In the genomic region with DNA sequence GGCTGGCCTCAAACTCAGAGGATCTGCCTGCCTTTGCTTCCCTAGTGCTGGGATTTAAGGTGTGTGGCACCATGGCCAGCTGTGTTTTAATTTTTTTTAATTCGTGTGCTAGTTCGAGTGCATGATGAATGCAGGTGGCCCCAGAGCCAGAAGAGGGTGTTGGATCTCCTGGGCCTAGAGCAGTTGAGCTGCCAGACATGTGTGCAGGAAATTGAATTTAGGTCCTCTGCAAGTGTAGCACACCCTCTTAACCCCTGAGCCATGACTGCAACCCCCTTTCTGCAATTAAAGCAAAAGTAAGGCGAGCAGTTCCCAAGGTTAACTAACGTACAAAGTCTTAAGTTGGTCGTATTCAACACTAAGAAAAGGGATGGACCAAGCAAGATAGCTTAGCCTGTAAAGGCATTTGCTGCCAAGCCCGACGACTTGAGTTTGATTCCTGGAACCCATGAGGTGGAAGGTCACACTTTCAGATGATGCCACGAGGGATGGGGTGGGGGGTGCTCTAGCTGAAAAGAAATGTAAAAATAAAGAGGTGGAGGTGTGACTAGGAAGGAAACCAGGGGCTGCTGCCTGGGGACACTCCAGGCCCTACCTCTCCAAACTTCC, we compare ENCODE assay signal across 8 mouse cellular contexts. TPM values are rescaled to one million over a fixed set of nuclear protein-coding genes. Genes with fewer than 3 reads are reported as not detected.
A peak's percentile ranks its signal among the peaks of the same experiment; 100 is the strongest.
DNase-seq lines count a peak whose midpoint lies in the region; ATAC-seq and TF ChIP-seq lines count a peak whose summit lies in the region.

No protein-coding gene starts in this region.

- peaks cover 29% of the 10 kb centered on the region for H3K4me1 ChIP-seq in erythroblast, embryonic 14.5 days (ENCODE audit: control insufficient read depth)
- H3K4me1 ChIP-seq in E14TG2a.4 (replicated peaks; ENCODE audit: low read depth, low read length) = peaks cover 81% of the 10 kb centered on the region
- peaks cover 64% of the 10 kb centered on the region for H3K4me1 ChIP-seq in hindbrain, embryonic 10.5 days (replicated peaks)
- H3K4me1 ChIP-seq in megakaryocyte, embryonic 14.5 days = peaks cover 19% of the 10 kb centered on the region

- intact Hi-C loops in gastrocnemius, postnatal 36 days (cut with DNase I) = loop anchor here (2.0 to 5.0 kb wide), 3 partner anchors 23 to 531 kb away; no protein-coding TSS in a partner anchor

- peak overlapping the region; percentile 95 for H3K27ac ChIP-seq in hindbrain, embryonic 10.5 days

- H3K9me3 ChIP-seq in erythroblast, embryonic 14.5 days (ENCODE audit: control insufficient read depth, low read length) = no peaks in the 10 kb centered on the region
- H3K9me3 ChIP-seq in E14TG2a.4 (ENCODE audit: low read length) = no peaks in the 10 kb centered on the region
- H3K9me3 ChIP-seq in hindbrain, embryonic 10.5 days = no peaks in the 10 kb centered on the region
- H3K9me3 ChIP-seq in megakaryocyte, embryonic 14.5 days = no peaks in the 10 kb centered on the region

- no peak for DNase-seq in hindbrain, embryonic 10.5 days (ENCODE audit: low spot score)
- no peak for DNase-seq in right cerebral cortex, postnatal 36 days (ENCODE audit: low spot score in 2 of 2)
- DNase-seq in spleen, postnatal 36 days (ENCODE audit: low spot score in 2 of 2) = no peak
- no peak for DNase-seq in gastrocnemius, postnatal 36 days

- peaks cover 28% of the 10 kb centered on the region for H3K27me3 ChIP-seq in erythroblast, embryonic 14.5 days (ENCODE audit: control insufficient read depth)
- no peaks in the 10 kb centered on the region for H3K27me3 ChIP-seq in E14TG2a.4 (ENCODE audit: insufficient read depth, low read length)
- peaks cover 10% of the 10 kb centered on the region; the same call in 1 of the 2 replicates for H3K27me3 ChIP-seq in hindbrain, embryonic 10.5 days (ENCODE audit: insufficient read depth, poor library complexity, severe bottlenecking)
- peaks cover 47% of the 10 kb centered on the region for H3K27me3 ChIP-seq in megakaryocyte, embryonic 14.5 days (replicated peaks)

- no peaks in the 10 kb centered on the region for H3K36me3 ChIP-seq in erythroblast, embryonic 14.5 days (ENCODE audit: control insufficient read depth)
- peaks cover 11% of the 10 kb centered on the region; the same call in 1 of the 2 replicates for H3K36me3 ChIP-seq in E14TG2a.4 (ENCODE audit: insufficient read depth, low read length)
- no peaks in the 10 kb centered on the region for H3K36me3 ChIP-seq in hindbrain, embryonic 10.5 days
- no peaks in the 10 kb centered on the region for H3K36me3 ChIP-seq in megakaryocyte, embryonic 14.5 days (replicated peaks; ENCODE audit: low read length)

- 37% methylated on average over 8 of the region's 8 CpGs for WGBS in hindbrain, embryonic 10.5 days

- TF ChIP-seq CTCF in E14TG2a.4 (conservative IDR thresholded peaks at IDR 0.05; ENCODE audit: low read length) = no peak

- ATAC-seq in erythroblast, adult 5-6 weeks (replicated peaks; ENCODE audit: low FRiP score, poor library complexity, severe bottlenecking) = no peak

- H3K4me3 ChIP-seq in erythroblast, embryonic 14.5 days (replicated peaks) = peak overlapping the region; percentile 82
- peak overlapping the region; percentile 82 for H3K4me3 ChIP-seq in E14TG2a.4 (replicated peaks; ENCODE audit: low read length)
- peak overlapping the region; percentile 65 for H3K4me3 ChIP-seq in hindbrain, embryonic 10.5 days
- peak overlapping the region; percentile 94 for H3K4me3 ChIP-seq in megakaryocyte, embryonic 14.5 days (replicated peaks)

RNA-seq across cellular contexts. Expression of a gene that starts 24.6 kb away (rescaled TPM):
- polyA plus RNA-seq in erythroblast, embryonic 14.5 days (2012) = 17.2 and 18.5 TPM in 2 replicates
- 17.8 and 22.9 TPM in 2 replicates for total RNA-seq in erythroblast, adult 5-6 weeks (2015; ENCODE audit: low replicate concordance)
- 9.2 and 14.8 TPM in 2 replicates for total RNA-seq in erythroblast, adult 5-6 weeks (2017; ENCODE audit: low replicate concordance)
- polyA plus RNA-seq in hindbrain, embryonic 10.5 days (2016; fragmentation: Nextera tagmentation; extraction: Ambion mirVana) = 89.9 and 94.7 TPM in 2 replicates
- 106 and 333 TPM in 2 replicates for polyA plus RNA-seq in megakaryocyte, embryonic 14.5 days (2012; ENCODE audit: insufficient read depth, low replicate concordance)
- total RNA-seq in gastrocnemius, postnatal 36 days (2021) = 1 to 10 TPM; 5.6 to 9.3 TPM

RNA-seq across cellular contexts. Expression of a gene that starts 48.1 kb away (rescaled TPM):
- 8.9 and 9.0 TPM in 2 replicates for polyA plus RNA-seq in erythroblast, embryonic 14.5 days (2012)
- 9.8 and 16.9 TPM in 2 replicates for total RNA-seq in erythroblast, adult 5-6 weeks (2015; ENCODE audit: low replicate concordance)
- 18.3 and 21.5 TPM in 2 replicates for total RNA-seq in erythroblast, adult 5-6 weeks (2017; ENCODE audit: low replicate concordance)
- 57.8 and 65.9 TPM in 2 replicates for polyA plus RNA-seq in hindbrain, embryonic 10.5 days (2016; fragmentation: Nextera tagmentation; extraction: Ambion mirVana)
- 107 and 120 TPM in 2 replicates for polyA plus RNA-seq in megakaryocyte, embryonic 14.5 days (2012; ENCODE audit: insufficient read depth, low replicate concordance)
- 10 to 100 TPM; 39.8 to 43.3 TPM for total RNA-seq in gastrocnemius, postnatal 36 days (2021)

RNA-seq across cellular contexts. Expression of a gene that starts 49.6 kb away (rescaled TPM):
- polyA plus RNA-seq in erythroblast, embryonic 14.5 days (2012) = 7.0 and 8.5 TPM in 2 replicates
- 12.7 and 19.9 TPM in 2 replicates for total RNA-seq in erythroblast, adult 5-6 weeks (2015; ENCODE audit: low replicate concordance)
- 8.2 and 13.1 TPM in 2 replicates for total RNA-seq in erythroblast, adult 5-6 weeks (2017; ENCODE audit: low replicate concordance)
- polyA plus RNA-seq in hindbrain, embryonic 10.5 days (2016; fragmentation: Nextera tagmentation; extraction: Ambion mirVana) = 25.2 and 28.9 TPM in 2 replicates
- 144 and 266 TPM in 2 replicates for polyA plus RNA-seq in megakaryocyte, embryonic 14.5 days (2012; ENCODE audit: insufficient read depth, low replicate concordance)
- total RNA-seq in gastrocnemius, postnatal 36 days (2021) = 10 to 100 TPM; 18.1 to 20.1 TPM
